20 mouse cellular contexts compared by ENCODE assay signal in genomic region chr9:41785131-41785530, GRCm38 (mm10).
A peak's percentile ranks its signal among the peaks of the same experiment; 100 is the strongest.
DNase-seq lines count a peak whose midpoint lies in the region; ATAC-seq and TF ChIP-seq lines count a peak whose summit lies in the region.
"Had no signal": no experiment of that assay in that cellular context is flagged by ENCODE, and none has a peak within 500 bp of the region (broad histone marks: within the 10 kb centered on the region; RNA-seq: fewer than 3 reads in every experiment).

No protein-coding gene starts in this region.

- 50% methylated on average over 3 of the region's 3 CpGs for WGBS in heart, embryonic 12.5 days
- WGBS in midbrain, embryonic 11.5 days = 83% methylated on average over 3 of the region's 3 CpGs
- WGBS in midbrain, postnatal 0 days = 86% methylated on average over 3 of the region's 3 CpGs
- 63% methylated on average over 3 of the region's 3 CpGs for WGBS in large intestine, adult 2 months
- WGBS in liver, postnatal 0 days (ENCODE audit: insufficient replicate concordance) = 61% methylated on average over 3 of the region's 3 CpGs

- no peaks in the 10 kb centered on the region for H3K27me3 ChIP-seq in heart, embryonic 12.5 days (replicated peaks)
- H3K27me3 ChIP-seq in midbrain, embryonic 11.5 days (ENCODE audit: control insufficient read depth, insufficient read depth, low read length) = no peaks in the 10 kb centered on the region; the same call in 1 of the 2 replicates
- H3K27me3 ChIP-seq in midbrain, postnatal 0 days (ENCODE audit: insufficient read depth, low read length) = no peaks in the 10 kb centered on the region
- no peaks in the 10 kb centered on the region for H3K27me3 ChIP-seq in liver, postnatal 0 days (ENCODE audit: insufficient read depth, low read length)
- H3K27me3 ChIP-seq: CH12.LX, Patski had no signal

- no peak for TF ChIP-seq EP300 in liver, postnatal 0 days (IDR thresholded peaks at IDR 0.05; ENCODE audit: low read depth)

- H3K9me3 ChIP-seq in heart, embryonic 12.5 days (replicated peaks) = 0 out of 2 replicates have a peak, but pooled peaks cover 2% of the 10 kb centered on the region
- H3K9me3 ChIP-seq in midbrain, embryonic 11.5 days (ENCODE audit: control insufficient read depth, low read length) = peaks cover 4% of the 10 kb centered on the region; the same call in 1 of the 2 replicates
- H3K9me3 ChIP-seq in midbrain, postnatal 0 days (ENCODE audit: low read length) = no peaks in the 10 kb centered on the region
- no peaks in the 10 kb centered on the region for H3K9me3 ChIP-seq in liver, postnatal 0 days (ENCODE audit: low read length)
- H3K9me3 ChIP-seq: G1E had no signal

- ATAC-seq in heart, embryonic 12.5 days (ENCODE audit: insufficient number of reproducible peaks, low FRiP score) = no peak
- ATAC-seq in midbrain, embryonic 11.5 days (ENCODE audit: low FRiP score) = no peak
- no peak for ATAC-seq in midbrain, postnatal 0 days (ENCODE audit: low FRiP score)
- ATAC-seq in liver, postnatal 0 days = no peak
- ATAC-seq: activated CD4-positive, CD25-positive, alpha-beta regulatory T cell, adult 4 months; CD4-positive, CD25-positive, alpha-beta regulatory T cell, adult 4 months; Patski had no signal

- 0 out of 2 replicates have a peak, but pooled peaks cover 6% of the 10 kb centered on the region for H3K4me1 ChIP-seq in heart, embryonic 12.5 days (replicated peaks)
- no peaks in the 10 kb centered on the region for H3K4me1 ChIP-seq in midbrain, embryonic 11.5 days (ENCODE audit: control insufficient read depth, insufficient read depth, low read length)
- H3K4me1 ChIP-seq in midbrain, postnatal 0 days (ENCODE audit: insufficient read depth, low read length) = no peaks in the 10 kb centered on the region
- H3K4me1 ChIP-seq in liver, postnatal 0 days (ENCODE audit: insufficient read depth) = no peaks in the 10 kb centered on the region

- no peak overlapping the region for H3K4me2 ChIP-seq in heart, embryonic 12.5 days
- H3K4me2 ChIP-seq in midbrain, embryonic 11.5 days = no peak overlapping the region
- H3K4me2 ChIP-seq in midbrain, postnatal 0 days (ENCODE audit: low read depth, low read length, poor library complexity, severe bottlenecking) = no peak overlapping the region
- no peak overlapping the region for H3K4me2 ChIP-seq in liver, postnatal 0 days (ENCODE audit: low read depth, low read length)

- no peak overlapping the region for H3K4me3 ChIP-seq in heart, embryonic 12.5 days
- H3K4me3 ChIP-seq in midbrain, embryonic 11.5 days (ENCODE audit: low read depth, low read length) = no peak overlapping the region
- H3K4me3 ChIP-seq in midbrain, postnatal 0 days (ENCODE audit: low read depth, low read length) = no peak overlapping the region
- no peak overlapping the region for H3K4me3 ChIP-seq in liver, postnatal 0 days (ENCODE audit: low read depth, low read length)

- H3K9ac ChIP-seq in heart, embryonic 12.5 days = no peak overlapping the region
- H3K9ac ChIP-seq in midbrain, embryonic 11.5 days (ENCODE audit: low read length) = no peak overlapping the region
- H3K9ac ChIP-seq in midbrain, postnatal 0 days (replicated peaks; ENCODE audit: low read length, poor library complexity, severe bottlenecking) = no peak overlapping the region
- H3K9ac ChIP-seq in liver, postnatal 0 days (replicated peaks) = no peak overlapping the region

- no peak for TF ChIP-seq CTCF in midbrain, postnatal 0 days (IDR thresholded peaks at IDR 0.05)
- no peak for TF ChIP-seq CTCF in liver, postnatal 0 days (IDR thresholded peaks at IDR 0.05; ENCODE audit: low read depth)

- no peaks in the 10 kb centered on the region for H3K36me3 ChIP-seq in heart, embryonic 12.5 days
- H3K36me3 ChIP-seq in midbrain, embryonic 11.5 days (ENCODE audit: control insufficient read depth, insufficient read depth, low read length) = no peaks in the 10 kb centered on the region
- no peaks in the 10 kb centered on the region for H3K36me3 ChIP-seq in midbrain, postnatal 0 days (ENCODE audit: insufficient read depth, low read length)
- H3K36me3 ChIP-seq in liver, postnatal 0 days (replicated peaks; ENCODE audit: insufficient read depth, low read length) = no peaks in the 10 kb centered on the region
- H3K36me3 ChIP-seq: G1E had no signal

- no peak overlapping the region for H3K27ac ChIP-seq in heart, embryonic 12.5 days (ENCODE audit: poor library complexity, severe bottlenecking)
- no peak overlapping the region for H3K27ac ChIP-seq in midbrain, embryonic 11.5 days (ENCODE audit: low read depth, low read length)
- H3K27ac ChIP-seq in midbrain, postnatal 0 days (ENCODE audit: low read depth, low read length) = no peak overlapping the region
- H3K27ac ChIP-seq in liver, postnatal 0 days (ENCODE audit: low read depth) = no peak overlapping the region

- peak; percentile 90 for DNase-seq in heart, adult 11 months
- peak; percentile 35 for DNase-seq in midbrain, embryonic 11.5 days (ENCODE audit: low spot score, missing footprints)
- DNase-seq in midbrain, postnatal 0 days (ENCODE audit: low spot score) = no peak
- DNase-seq in large intestine, adult 2 months (ENCODE audit: low read depth, low spot score) = peak; percentile 28
- DNase-seq in liver, postnatal 0 days = no peak
- DNase-seq: adrenal gland, adult 2 months; adrenal gland, adult 8-10 months; adrenal gland, postnatal 14 days; adrenal gland, postnatal 25 days; adrenal gland, postnatal 36 days; B cell, adult 2 months; cerebellum, adult 11 months; cerebellum, adult 11-12 months; cerebellum, adult 18-20 months had no signal

Comparison
In these comparisons a context has a peak if more than half of its experiments do, and no peak if none do; other contexts are left out.
1. DNase-seq: peak in heart, adult 11 months (single experiment), midbrain, embryonic 11.5 days (single experiment) and large intestine, adult 2 months (single experiment); none in midbrain, postnatal 0 days (single experiment) and liver, postnatal 0 days (single experiment).